Mouse (Mus musculus): ENCODE results near the gene Phrf1. TPM values are rescaled to one million over a fixed set of nuclear protein-coding genes. Genes with fewer than 3 reads are reported as not detected.
A peak's percentile ranks its signal among the peaks of the same experiment; 100 is the strongest.

The Phrf1 gene
- polyA plus RNA-seq, 1 experiment from 2014 or later = 57.1 TPM

GRCm38 (mm10) chr7:141293852-141294471 lies 65.4 kb downstream of the Phrf1 start:
- under 1% methylated on average over 46 of the region's 53 CpGs for WGBS
- no peaks in the 10 kb centered on the region for H3K9me3 ChIP-seq (ENCODE audit: control insufficient read depth, low read length)
- peaks cover 20% of the 10 kb centered on the region for H3K4me1 ChIP-seq (ENCODE audit: control insufficient read depth, insufficient read depth, low read depth, low read length)
- peak overlapping the region; percentile 37 for H3K4me3 ChIP-seq (ENCODE audit: low read length)
- H3K27ac ChIP-seq (ENCODE audit: low read depth, low read length) = no peak overlapping the region
- peak; percentile 39 for ATAC-seq
- H3K36me3 ChIP-seq (ENCODE audit: control insufficient read depth, insufficient read depth, low read length) = peaks cover 3% of the 10 kb centered on the region; the same call in 1 of the 2 replicates
- peak overlapping the region; percentile 68 for H3K4me2 ChIP-seq (ENCODE audit: low read length)
- peak overlapping the region; percentile 60 for H3K9ac ChIP-seq (ENCODE audit: low read depth, low read length)
- H3K27me3 ChIP-seq (replicated peaks; ENCODE audit: control insufficient read depth, insufficient read depth, low read length) = peaks cover 34% of the 10 kb centered on the region

DNA sequence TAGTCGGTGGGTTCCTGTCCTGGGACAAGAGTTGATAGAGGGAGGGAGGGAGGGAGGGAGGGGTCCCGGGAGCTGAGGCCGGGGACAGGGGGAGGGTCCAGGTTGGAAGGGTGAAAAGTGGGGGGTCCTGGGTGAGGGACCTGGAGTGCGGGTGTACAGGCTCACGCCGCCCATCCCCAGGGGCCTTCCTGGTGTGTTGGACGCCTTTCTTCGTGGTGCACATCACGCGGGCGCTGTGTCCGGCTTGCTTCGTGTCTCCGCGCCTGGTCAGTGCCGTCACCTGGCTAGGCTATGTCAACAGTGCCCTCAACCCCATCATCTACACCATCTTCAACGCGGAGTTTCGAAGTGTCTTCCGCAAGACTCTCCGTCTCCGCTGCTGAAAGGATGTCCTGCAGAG lies 65.9 kb downstream of the Phrf1 start:
- H3K4me3 ChIP-seq (ENCODE audit: low read length) = peak overlapping the region; percentile 37
- peak overlapping the region; percentile 68 for H3K4me2 ChIP-seq (ENCODE audit: low read length)
- H3K9me3 ChIP-seq (ENCODE audit: control insufficient read depth, low read length) = no peaks in the 10 kb centered on the region
- peaks cover 5% of the 10 kb centered on the region; the same call in 1 of the 2 replicates for H3K36me3 ChIP-seq (ENCODE audit: control insufficient read depth, insufficient read depth, low read length)
- peaks cover 20% of the 10 kb centered on the region for H3K4me1 ChIP-seq (ENCODE audit: control insufficient read depth, insufficient read depth, low read depth, low read length)
- H3K27ac ChIP-seq (ENCODE audit: low read depth, low read length) = no peak overlapping the region
- 6% methylated on average over 16 of the region's 22 CpGs for WGBS
- H3K27me3 ChIP-seq (replicated peaks; ENCODE audit: control insufficient read depth, insufficient read depth, low read length) = peaks cover 34% of the 10 kb centered on the region
- no peak overlapping the region; the same call in 1 of the 2 replicates for H3K9ac ChIP-seq (ENCODE audit: low read depth, low read length)
- no peak for ATAC-seq

GRCm38 (mm10) chr7:141297926-141298650 lies 69.5 kb downstream of the Phrf1 start:
- WGBS = 84% methylated on average over 3 of the region's 3 CpGs
- ATAC-seq = no peak
- H3K9me3 ChIP-seq (ENCODE audit: control insufficient read depth, low read length) = no peaks in the 10 kb centered on the region
- peaks cover 29% of the 10 kb centered on the region for H3K36me3 ChIP-seq (ENCODE audit: control insufficient read depth, insufficient read depth, low read length)
- H3K27ac ChIP-seq (ENCODE audit: low read depth, low read length) = no peak overlapping the region
- no peak overlapping the region for H3K9ac ChIP-seq (ENCODE audit: low read depth, low read length)
- H3K4me3 ChIP-seq (ENCODE audit: low read length) = no peak overlapping the region
- peaks cover 13% of the 10 kb centered on the region for H3K4me1 ChIP-seq (ENCODE audit: control insufficient read depth, insufficient read depth, low read depth, low read length)
- no peak overlapping the region for H3K4me2 ChIP-seq (ENCODE audit: low read length)
- peaks cover 19% of the 10 kb centered on the region for H3K27me3 ChIP-seq (replicated peaks; ENCODE audit: control insufficient read depth, insufficient read depth, low read length)

GRCm38 (mm10) chr7:141299175-141299574 lies 70.6 kb downstream of the Phrf1 start:
- 95% methylated on average over 8 of the region's 8 CpGs for WGBS
- H3K36me3 ChIP-seq (ENCODE audit: control insufficient read depth, insufficient read depth, low read length) = peaks cover 36% of the 10 kb centered on the region

GRCm38 (mm10) chr7:141301386-141301785 lies 72.8 kb downstream of the Phrf1 start:
- Histone ChIP-seq H3K9ac (ENCODE audit: low read depth, low read length) (no peak overlapping the region), H3K27me3 (replicated peaks; ENCODE audit: control insufficient read depth, insufficient read depth, low read length) (no peaks in the 10 kb centered on the region), H3K36me3 (ENCODE audit: control insufficient read depth, insufficient read depth, low read length) (peaks cover 45% of the 10 kb centered on the region), H3K27ac (ENCODE audit: low read depth, low read length) (no peak overlapping the region), H3K4me1 (ENCODE audit: control insufficient read depth, insufficient read depth, low read depth, low read length) (no peaks in the 10 kb centered on the region), H3K4me3 (ENCODE audit: low read length) (no peak overlapping the region), H3K4me2 (ENCODE audit: low read length) (no peak overlapping the region), H3K9me3 (ENCODE audit: control insufficient read depth, low read length) (no peaks in the 10 kb centered on the region)
- WGBS = 96% methylated on average over 9 of the region's 9 CpGs
- ATAC-seq = no peak

More at GRCm38 (mm10) chr7:141299175-141299574, 70.6 kb downstream of the Phrf1 start:
- Histone ChIP-seq H3K27ac (ENCODE audit: low read depth, low read length) (no peak overlapping the region), H3K4me2 (ENCODE audit: low read length) (no peak overlapping the region), H3K4me1 (ENCODE audit: control insufficient read depth, insufficient read depth, low read depth, low read length) (peaks cover 5% of the 10 kb centered on the region), H3K9ac (ENCODE audit: low read depth, low read length) (no peak overlapping the region), H3K9me3 (ENCODE audit: control insufficient read depth, low read length) (no peaks in the 10 kb centered on the region), H3K27me3 (replicated peaks; ENCODE audit: control insufficient read depth, insufficient read depth, low read length) (peaks cover 14% of the 10 kb centered on the region), H3K4me3 (ENCODE audit: low read length) (no peak overlapping the region)
- ATAC-seq = no peak

- 88% methylated on average over 1 of the region's 1 CpGs for WGBS
- Histone ChIP-seq H3K36me3 (ENCODE audit: control insufficient read depth, insufficient read depth, low read length) (peaks cover 51% of the 10 kb centered on the region), H3K9ac (ENCODE audit: low read depth, low read length) (no peak overlapping the region)
Measured at GRCm38 (mm10) chr7:141302702-141303268, 74.2 kb downstream of the Phrf1 start.

GRCm38 (mm10) chr7:141304537-141304936 lies 76.0 kb downstream of the Phrf1 start:
- Histone ChIP-seq H3K27me3 (replicated peaks; ENCODE audit: control insufficient read depth, insufficient read depth, low read length) (no peaks in the 10 kb centered on the region), H3K4me2 (ENCODE audit: low read length) (no peak overlapping the region), H3K27ac (ENCODE audit: low read depth, low read length) (no peak overlapping the region), H3K36me3 (ENCODE audit: control insufficient read depth, insufficient read depth, low read length) (peaks cover 53% of the 10 kb centered on the region), H3K9ac (ENCODE audit: low read depth, low read length) (no peak overlapping the region), H3K4me1 (ENCODE audit: control insufficient read depth, insufficient read depth, low read depth, low read length) (no peaks in the 10 kb centered on the region), H3K9me3 (ENCODE audit: control insufficient read depth, low read length) (no peaks in the 10 kb centered on the region), H3K4me3 (ENCODE audit: low read length) (no peak overlapping the region)
- WGBS = 92% methylated on average over 4 of the region's 4 CpGs
- no peak for ATAC-seq

More at GRCm38 (mm10) chr7:141302702-141303268, 74.2 kb downstream of the Phrf1 start:
- ATAC-seq = no peak
- Histone ChIP-seq H3K4me1 (ENCODE audit: control insufficient read depth, insufficient read depth, low read depth, low read length) (no peaks in the 10 kb centered on the region), H3K4me2 (ENCODE audit: low read length) (no peak overlapping the region), H3K27ac (ENCODE audit: low read depth, low read length) (no peak overlapping the region), H3K27me3 (replicated peaks; ENCODE audit: control insufficient read depth, insufficient read depth, low read length) (no peaks in the 10 kb centered on the region), H3K4me3 (ENCODE audit: low read length) (no peak overlapping the region), H3K9me3 (ENCODE audit: control insufficient read depth, low read length) (no peaks in the 10 kb centered on the region)

Measured in hindbrain, embryonic 16.5 days (tissue).